Mouse (Mus musculus): ENCODE results near the gene Wwox. TPM values are rescaled to one million over a fixed set of nuclear protein-coding genes. Genes with fewer than 3 reads are reported as not detected.

Gene Wwox
- total RNA-seq, 1 experiment: 12.5 TPM

- Histone ChIP-seq H3K4me3 (ENCODE audit: insufficient read depth in 1 of 2, low read depth in 1 of 2, low read length in 2 of 2, poor library complexity in 1 of 2, severe bottlenecking in 1 of 2) (no peak overlapping the region), H3K27ac (ENCODE audit: insufficient read depth, low read depth, low read length, poor library complexity, severe bottlenecking) (no peak overlapping the region), H3K4me1 (ENCODE audit: control insufficient read depth in 2 of 2, insufficient read depth in 2 of 2, low read length in 2 of 2, poor library complexity in 1 of 2) (no peaks in the 10 kb centered on the region), H3K9ac (ENCODE audit: insufficient read depth, low read depth, low read length, poor library complexity, severe bottlenecking) (no peak overlapping the region), H3K36me3 (ENCODE audit: control insufficient read depth, insufficient read depth, low read length, poor library complexity, severe bottlenecking) (no peaks in the 10 kb centered on the region), H3K9me3 (ENCODE audit: control insufficient read depth, insufficient read depth, low read depth, low read length) (no peaks in the 10 kb centered on the region)
- DNase-seq (ENCODE audit: low read depth, low spot score): no peak
- TF ChIP-seq ZNF384 (IDR thresholded peaks at IDR 0.05; ENCODE audit: low read depth, low read length) (no peak), HCFC1 (IDR thresholded peaks at IDR 0.05; ENCODE audit: borderline replicate concordance, insufficient read depth, low read length) (no peak), CHD2 (IDR thresholded peaks at IDR 0.05; ENCODE audit: low read depth, low read length) (no peak), MAFK (IDR thresholded peaks at IDR 0.05; ENCODE audit: insufficient read depth, low read depth, low read length) (no peak), ZC3H11A (IDR thresholded peaks at IDR 0.05; ENCODE audit: borderline replicate concordance, low read depth, low read length) (no peak)
- in situ Hi-C loops (cut with MboI; ENCODE audit: low sequenced_read_pairs in 2 of 2, unreplicated experiment in 2 of 2): no loop called here
These were observed 863.0 kb downstream of the Wwox start for GRCm38 (mm10) chr8:115302484-115302883.

GRCm38 (mm10) chr8:115307412-115307811 lies 868.0 kb downstream of the Wwox start:
- no peak for TF ChIP-seq ZNF384 (IDR thresholded peaks at IDR 0.05; ENCODE audit: low read depth, low read length)
- TF ChIP-seq ZC3H11A (IDR thresholded peaks at IDR 0.05; ENCODE audit: borderline replicate concordance, low read depth, low read length): no peak
- TF ChIP-seq MAFK (IDR thresholded peaks at IDR 0.05; ENCODE audit: insufficient read depth, low read depth, low read length): no peak
- no peak overlapping the region for H3K9ac ChIP-seq (ENCODE audit: insufficient read depth, low read depth, low read length, poor library complexity, severe bottlenecking)
- no peak for DNase-seq (ENCODE audit: low read depth, low spot score)
- H3K4me3 ChIP-seq (ENCODE audit: insufficient read depth in 1 of 2, low read depth in 1 of 2, low read length in 2 of 2, poor library complexity in 1 of 2, severe bottlenecking in 1 of 2): no peak overlapping the region
- no peaks in the 10 kb centered on the region for H3K36me3 ChIP-seq (ENCODE audit: control insufficient read depth, insufficient read depth, low read length, poor library complexity, severe bottlenecking)
- H3K9me3 ChIP-seq (ENCODE audit: control insufficient read depth, insufficient read depth, low read depth, low read length): no peaks in the 10 kb centered on the region
- in situ Hi-C loops (cut with MboI; ENCODE audit: low sequenced_read_pairs in 2 of 2, unreplicated experiment in 2 of 2): no loop called here
- no peaks in the 10 kb centered on the region for H3K4me1 ChIP-seq (ENCODE audit: control insufficient read depth in 2 of 2, insufficient read depth in 2 of 2, low read length in 2 of 2, poor library complexity in 1 of 2)
- no peak overlapping the region for H3K27ac ChIP-seq (ENCODE audit: insufficient read depth, low read depth, low read length, poor library complexity, severe bottlenecking)

GRCm38 (mm10) chr8:115311003-115311402 lies 871.5 kb downstream of the Wwox start:
- Histone ChIP-seq H3K9me3 (ENCODE audit: control insufficient read depth, insufficient read depth, low read depth, low read length) (no peaks in the 10 kb centered on the region), H3K4me1 (ENCODE audit: control insufficient read depth in 2 of 2, insufficient read depth in 2 of 2, low read length in 2 of 2, poor library complexity in 1 of 2) (no peaks in the 10 kb centered on the region), H3K36me3 (ENCODE audit: control insufficient read depth, insufficient read depth, low read length, poor library complexity, severe bottlenecking) (no peaks in the 10 kb centered on the region), H3K27ac (ENCODE audit: insufficient read depth, low read depth, low read length, poor library complexity, severe bottlenecking) (no peak overlapping the region), H3K4me3 (ENCODE audit: insufficient read depth in 1 of 2, low read depth in 1 of 2, low read length in 2 of 2, poor library complexity in 1 of 2, severe bottlenecking in 1 of 2) (no peak overlapping the region), H3K9ac (ENCODE audit: insufficient read depth, low read depth, low read length, poor library complexity, severe bottlenecking) (no peak overlapping the region)
- no peak for TF ChIP-seq CHD2 (IDR thresholded peaks at IDR 0.05; ENCODE audit: low read depth, low read length)
- TF ChIP-seq ZNF384 (IDR thresholded peaks at IDR 0.05; ENCODE audit: low read depth, low read length): no peak
- TF ChIP-seq ZC3H11A (IDR thresholded peaks at IDR 0.05; ENCODE audit: borderline replicate concordance, low read depth, low read length): no peak
- TF ChIP-seq MAFK (IDR thresholded peaks at IDR 0.05; ENCODE audit: insufficient read depth, low read depth, low read length): no peak
- no peak for TF ChIP-seq HCFC1 (IDR thresholded peaks at IDR 0.05; ENCODE audit: borderline replicate concordance, insufficient read depth, low read length)
- in situ Hi-C loops (cut with MboI; ENCODE audit: low sequenced_read_pairs in 2 of 2, unreplicated experiment in 2 of 2): no loop called here
- DNase-seq (ENCODE audit: low read depth, low spot score): no peak

GRCm38 (mm10) chr8:115312371-115312770 lies 872.9 kb downstream of the Wwox start:
- TF ChIP-seq ZNF384 (IDR thresholded peaks at IDR 0.05; ENCODE audit: low read depth, low read length): no peak
- no peak for TF ChIP-seq ZC3H11A (IDR thresholded peaks at IDR 0.05; ENCODE audit: borderline replicate concordance, low read depth, low read length)
- TF ChIP-seq HCFC1 (IDR thresholded peaks at IDR 0.05; ENCODE audit: borderline replicate concordance, insufficient read depth, low read length): no peak
- no peak for TF ChIP-seq CHD2 (IDR thresholded peaks at IDR 0.05; ENCODE audit: low read depth, low read length)
- no peak for TF ChIP-seq MAFK (IDR thresholded peaks at IDR 0.05; ENCODE audit: insufficient read depth, low read depth, low read length)

GRCm38 (mm10) chr8:115322501-115322900 lies 883.0 kb downstream of the Wwox start:
- H3K27ac ChIP-seq (ENCODE audit: insufficient read depth, low read depth, low read length, poor library complexity, severe bottlenecking): no peak overlapping the region
- H3K9me3 ChIP-seq (ENCODE audit: control insufficient read depth, insufficient read depth, low read depth, low read length): no peaks in the 10 kb centered on the region
- H3K9ac ChIP-seq (ENCODE audit: insufficient read depth, low read depth, low read length, poor library complexity, severe bottlenecking): no peak overlapping the region
- no peak for TF ChIP-seq MAFK (IDR thresholded peaks at IDR 0.05; ENCODE audit: insufficient read depth, low read depth, low read length)
- in situ Hi-C loops (cut with MboI; ENCODE audit: low sequenced_read_pairs in 2 of 2, unreplicated experiment in 2 of 2): no loop called here
- H3K36me3 ChIP-seq (ENCODE audit: control insufficient read depth, insufficient read depth, low read length, poor library complexity, severe bottlenecking): no peaks in the 10 kb centered on the region
- DNase-seq (ENCODE audit: low read depth, low spot score): no peak
- H3K4me1 ChIP-seq (ENCODE audit: control insufficient read depth in 2 of 2, insufficient read depth in 2 of 2, low read length in 2 of 2, poor library complexity in 1 of 2): no peaks in the 10 kb centered on the region
- H3K4me3 ChIP-seq (ENCODE audit: insufficient read depth in 1 of 2, low read depth in 1 of 2, low read length in 2 of 2, poor library complexity in 1 of 2, severe bottlenecking in 1 of 2): no peak overlapping the region

More at GRCm38 (mm10) chr8:115312371-115312770, 872.9 kb downstream of the Wwox start:
- H3K9me3 ChIP-seq (ENCODE audit: control insufficient read depth, insufficient read depth, low read depth, low read length): no peaks in the 10 kb centered on the region
- no peak for DNase-seq (ENCODE audit: low read depth, low spot score)
- no peak overlapping the region for H3K4me3 ChIP-seq (ENCODE audit: insufficient read depth in 1 of 2, low read depth in 1 of 2, low read length in 2 of 2, poor library complexity in 1 of 2, severe bottlenecking in 1 of 2)
- no peaks in the 10 kb centered on the region for H3K4me1 ChIP-seq (ENCODE audit: control insufficient read depth in 2 of 2, insufficient read depth in 2 of 2, low read length in 2 of 2, poor library complexity in 1 of 2)
- in situ Hi-C loops (cut with MboI; ENCODE audit: low sequenced_read_pairs in 2 of 2, unreplicated experiment in 2 of 2): no loop called here
- H3K27ac ChIP-seq (ENCODE audit: insufficient read depth, low read depth, low read length, poor library complexity, severe bottlenecking): no peak overlapping the region
- no peaks in the 10 kb centered on the region for H3K36me3 ChIP-seq (ENCODE audit: control insufficient read depth, insufficient read depth, low read length, poor library complexity, severe bottlenecking)
- no peak overlapping the region for H3K9ac ChIP-seq (ENCODE audit: insufficient read depth, low read depth, low read length, poor library complexity, severe bottlenecking)

All from ES-E14 (cell line).